Mouse (Mus musculus) natural killer cell, adult 2 months (primary cell): ENCODE results near the gene Cldn15.
"Not testable (repeated sequence)": the region's sequence is repeated elsewhere in the genome, so short reads cannot be mapped to it uniquely, and the experiment has no call there.

ENCODE experiments used
- DNase-seq, 2 experiments: peaks; one replicate each; pipeline ENCODE4 v3.0.0; 2022; ENCODE audit warnings: low spot score in 2 of 2

Cldn15 gene

GRCm38 (mm10) chr5:136949551-136950336 is 16.7 kb upstream of the Cldn15 start:
- not testable (repeated sequence) for DNase-seq

- DNase-seq = no peak
Measured at GRCm38 (mm10) chr5:136950521-136950920, 15.9 kb upstream of the Cldn15 start.

- no peak for DNase-seq
Measured at GRCm38 (mm10) chr5:136952153-136952552, 14.3 kb upstream of the Cldn15 start.

- peak; percentile 50 to 62 for DNase-seq
Measured at GRCm38 (mm10) chr5:136953015-136953414, 13.4 kb upstream of the Cldn15 start, which contains the start of gene Fis1. Gene Fis1 (plus strand): TSS chr5:136953275.

- no peak for DNase-seq
Measured at GRCm38 (mm10) chr5:136953440-136953951, 12.9 kb upstream of the Cldn15 start.

GRCm38 (mm10) chr5:136955622-136956021 is 10.8 kb upstream of the Cldn15 start:
- DNase-seq = no peak

GRCm38 (mm10) chr5:136957250-136957649 is 9.2 kb upstream of the Cldn15 start:
- no peak for DNase-seq

GRCm38 (mm10) chr5:136958991-136959605 is 7.3 kb upstream of the Cldn15 start:
- no peak for DNase-seq

GRCm38 (mm10) chr5:136960053-136960452 is 6.4 kb upstream of the Cldn15 start:
- DNase-seq = no peak

GRCm38 (mm10) chr5:136961334-136961982 is 5.0 kb upstream of the Cldn15 start:
- no peak for DNase-seq

GRCm38 (mm10) chr5:136961983-136962461 is 4.4 kb upstream of the Cldn15 start:
- peak; percentile 87 to 88 for DNase-seq

GRCm38 (mm10) chr5:136962501-136962900 is 3.9 kb upstream of the Cldn15 start:
- peak; percentile 79 to 84 for DNase-seq

GRCm38 (mm10) chr5:136962966-136963540 is 3.4 kb upstream of the Cldn15 start:
- DNase-seq = no peak

- no peak for DNase-seq
Measured at GRCm38 (mm10) chr5:136965210-136965609, 1.2 kb upstream of the Cldn15 start.

- no peak for DNase-seq
Measured at GRCm38 (mm10) chr5:136965686-136966085, 730 bp upstream of the Cldn15 start.

GRCm38 (mm10) chr5:136966861-136967455 is 542 bp downstream of the Cldn15 start:
- no peak for DNase-seq

- no peak for DNase-seq
Measured at GRCm38 (mm10) chr5:136967592-136967991, 1.2 kb downstream of the Cldn15 start.

- peak; percentile 34 to 73 for DNase-seq
Measured at GRCm38 (mm10) chr5:136970703-136971102, 4.3 kb downstream of the Cldn15 start.

GRCm38 (mm10) chr5:136973670-136974069 is 7.3 kb downstream of the Cldn15 start:
- DNase-seq = no peak

GRCm38 (mm10) chr5:136977769-136978168 is 11.4 kb downstream of the Cldn15 start:
- DNase-seq = no peak

- DNase-seq = no peak
Measured at GRCm38 (mm10) chr5:136979762-136980161, 13.3 kb downstream of the Cldn15 start.
